Mouse (Mus musculus): Measurements from ENCODE around the gene Cdc20b.
"Not testable (repeated sequence)": the region's sequence is repeated elsewhere in the genome, so short reads cannot be mapped to it uniquely, and the experiment has no call there.

Cdc20b gene

GRCm38 (mm10) chr13:113034950-113035421 lies at the start of gene Cdc20b:
TSS of gene Cdc20b (plus strand) at chr13:113035111.
- no peak for DNase-seq (ENCODE audit: low read depth)

GRCm38 (mm10) chr13:112985605-112986450 lies 49.1 kb upstream of the Cdc20b start:
- no peak for DNase-seq (ENCODE audit: low read depth)

- no peak for DNase-seq (ENCODE audit: low read depth)
Measured at GRCm38 (mm10) chr13:112986451-112986950, 48.4 kb upstream of the Cdc20b start.

GRCm38 (mm10) chr13:112987532-112987943 lies 47.4 kb upstream of the Cdc20b start, which contains the start of gene Ccno:
TSS of gene Ccno (plus strand) at chr13:112987802.
- DNase-seq (ENCODE audit: low read depth), result peak; percentile 89

- DNase-seq (ENCODE audit: low read depth), result no peak
Measured at GRCm38 (mm10) chr13:112987991-112988390, 46.9 kb upstream of the Cdc20b start.

- DNase-seq (ENCODE audit: low read depth), result no peak
Measured at GRCm38 (mm10) chr13:112988866-112989265, 46.0 kb upstream of the Cdc20b start.

GRCm38 (mm10) chr13:112989541-112989940 lies 45.4 kb upstream of the Cdc20b start:
- no peak for DNase-seq (ENCODE audit: low read depth)

- no peak for DNase-seq (ENCODE audit: low read depth)
Measured at GRCm38 (mm10) chr13:112990346-112990745, 44.6 kb upstream of the Cdc20b start.

- no peak for DNase-seq (ENCODE audit: low read depth)
Measured at GRCm38 (mm10) chr13:112993531-112994152, 41.3 kb upstream of the Cdc20b start, which contains the start of gene Mcidas. TSS of gene Mcidas (plus strand) at chr13:112993845.

- DNase-seq (ENCODE audit: low read depth), result no peak
Measured at GRCm38 (mm10) chr13:112994191-112994590, 40.7 kb upstream of the Cdc20b start.

GRCm38 (mm10) chr13:112996407-112996806 lies 38.5 kb upstream of the Cdc20b start:
- DNase-seq (ENCODE audit: low read depth), result no peak

GRCm38 (mm10) chr13:112997369-112997768 lies 37.5 kb upstream of the Cdc20b start:
- DNase-seq (ENCODE audit: low read depth), result no peak

GRCm38 (mm10) chr13:112998427-112999201 lies 36.3 kb upstream of the Cdc20b start:
- DNase-seq (ENCODE audit: low read depth), result no peak

GRCm38 (mm10) chr13:113000090-113000489 lies 34.8 kb upstream of the Cdc20b start:
- DNase-seq (ENCODE audit: low read depth), result no peak

- DNase-seq (ENCODE audit: low read depth), result no peak
Measured at GRCm38 (mm10) chr13:113000576-113001318, 34.2 kb upstream of the Cdc20b start.

GRCm38 (mm10) chr13:113012683-113013082 lies 22.2 kb upstream of the Cdc20b start:
- DNase-seq (ENCODE audit: low read depth), result no peak

GRCm38 (mm10) chr13:113013174-113013953 lies 21.5 kb upstream of the Cdc20b start:
- DNase-seq (ENCODE audit: low read depth), result not testable (repeated sequence)

- no peak for DNase-seq (ENCODE audit: low read depth)
Measured at GRCm38 (mm10) chr13:113021521-113021920, 13.4 kb upstream of the Cdc20b start.

GRCm38 (mm10) chr13:113022467-113022866 lies 12.4 kb upstream of the Cdc20b start:
- no peak for DNase-seq (ENCODE audit: low read depth)

Measured in fibroblast of lung, adult 2 months (primary cell).